Mouse (Mus musculus) liver, embryonic 14.5 days (tissue): ENCODE results near the gene Sh2d3c.

ENCODE experiments used
- CTCF ChIP-seq: IDR thresholded peaks from 2 replicates; pipeline ENCODE4 v1.5.1; 2016; ENCODE audit warnings: antibody characterized with exemption, low read depth, control low read depth
- EP300 ChIP-seq: IDR thresholded peaks from 2 replicates; pipeline ENCODE4 v1.6.1; 2016; ENCODE audit warnings: antibody characterized with exemption, low read depth

- no peak for TF ChIP-seq CTCF
- no peak for TF ChIP-seq EP300
Measured at GRCm38 (mm10) chr2:32671907-32672595, 48.8 kb upstream of the Sh2d3c start.
